Mouse (Mus musculus): ENCODE measurements around the gene Amot.

DNA sequence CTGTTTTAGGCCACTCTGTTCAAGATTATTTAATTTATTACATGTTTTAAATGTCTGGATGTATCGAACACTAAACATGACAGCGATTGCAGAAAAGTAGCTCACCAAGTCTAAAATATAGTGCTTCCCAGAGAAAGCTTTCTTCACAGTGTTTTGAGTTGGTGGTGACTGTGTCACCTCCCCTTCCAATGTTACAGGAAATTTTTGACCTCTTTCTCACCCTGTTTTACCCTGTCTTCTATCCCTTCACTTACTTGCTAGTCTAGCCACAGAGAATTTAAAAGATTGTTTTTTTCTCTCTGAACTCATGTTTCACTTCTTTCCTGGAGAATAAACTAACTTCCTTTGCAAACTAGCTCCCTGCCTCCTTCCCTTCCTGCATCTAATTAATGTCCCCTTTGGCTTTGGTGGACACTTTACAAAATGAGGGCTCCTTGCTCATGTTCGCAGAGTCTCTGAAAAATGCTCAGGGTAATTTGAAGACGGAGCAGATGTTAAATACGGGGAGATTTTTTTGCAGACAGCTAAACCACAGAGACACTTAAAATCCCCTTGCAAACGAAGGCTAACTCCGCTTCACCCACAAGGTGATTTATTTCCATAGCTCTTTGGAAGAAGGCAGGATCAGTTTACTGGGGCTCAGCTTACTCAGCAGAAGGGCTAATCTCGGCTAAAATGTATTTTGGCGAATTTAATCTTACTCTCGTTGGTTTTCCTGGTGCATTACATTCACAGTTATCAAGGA lies 11.5 kb upstream of the Amot start:
- TF ChIP-seq JUND (conservative IDR thresholded peaks at IDR 0.05; ENCODE audit: low read depth, low read length) (no peak), E2F4 (IDR thresholded peaks at IDR 0.05; ENCODE audit: insufficient replicate concordance, low read depth, low read length) (no peak), NELFE (IDR thresholded peaks at IDR 0.05; ENCODE audit: low read depth, low read length) (no peak), POLR2A (IDR thresholded peaks at IDR 0.05; ENCODE audit: low read depth, low read length) (no peak), CHD1 (IDR thresholded peaks at IDR 0.05; ENCODE audit: low read depth, low read length) (no peak), KAT2A (IDR thresholded peaks at IDR 0.05; ENCODE audit: insufficient replicate concordance, low read length) (no peak)
